Mouse (Mus musculus) liver, embryonic 14.5 days (tissue): ENCODE results near the gene AY358078.
"Not testable (repeated sequence)": the region's sequence is repeated elsewhere in the genome, so short reads cannot be mapped to it uniquely, and the experiment has no call there.

Experiments
- CTCF ChIP-seq: IDR thresholded peaks from 2 replicates; pipeline ENCODE4 v1.5.1; 2016; ENCODE audit warnings: antibody characterized with exemption, low read depth, control low read depth
- EP300 ChIP-seq: IDR thresholded peaks from 2 replicates; pipeline ENCODE4 v1.6.1; 2016; ENCODE audit warnings: antibody characterized with exemption, low read depth

DNA sequence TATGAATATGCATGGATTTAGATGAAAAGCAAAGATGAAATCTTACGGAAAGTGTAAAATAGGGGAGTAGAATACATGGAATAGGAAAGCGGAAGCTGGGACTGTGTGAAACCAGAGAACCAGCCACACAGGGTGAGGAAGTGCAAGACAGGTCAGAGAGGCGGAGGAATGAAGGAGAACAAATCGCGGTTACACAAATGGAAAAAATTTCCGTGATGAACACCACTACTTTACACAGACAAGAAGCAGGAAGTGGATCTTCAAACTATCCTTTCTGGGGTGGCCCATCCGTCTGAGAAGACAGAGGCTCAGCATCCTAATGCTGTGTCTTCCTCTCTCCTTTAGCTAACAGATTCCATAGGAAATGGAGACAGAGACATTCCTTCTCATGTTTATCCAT lies 55.4 kb downstream of the AY358078 start:
- not testable (repeated sequence) for TF ChIP-seq CTCF, EP300
